Mouse (Mus musculus) left cerebral cortex, postnatal 14 days (tissue): ENCODE measurements around the gene Cpne4. TPM values are rescaled to one million over a fixed set of nuclear protein-coding genes. Genes with fewer than 3 reads are reported as not detected.

Experiments used
- DNase-seq, 2 experiments: peaks; one replicate each; pipeline ENCODE4 v3.0.0; 2021 to 2022; ENCODE audit warnings: low spot score in 2 of 2, mixed read lengths in 1 of 2
- intact Hi-C: fragments of 180-260 bp; cut with DNase I; formaldehyde crosslinking; loops from one replicate; pipeline ENCODE4 v1.15.1; 2025
- microRNA-seq, 2 experiments: library from miRNA; unstranded; fragments of <30 nt; microRNA quantifications; one replicate each; pipeline ENCODE4 v1.2.0; 2022
- total RNA-seq, 2 experiments: library from RNA; stranded (reverse); gene quantifications; 2 replicates each; pipeline ENCODE4 v1.2.3; 2021

Gene Cpne4
- total RNA-seq, 2 experiments from 2014 or later = 68.5 to 75.8 TPM

DNA sequence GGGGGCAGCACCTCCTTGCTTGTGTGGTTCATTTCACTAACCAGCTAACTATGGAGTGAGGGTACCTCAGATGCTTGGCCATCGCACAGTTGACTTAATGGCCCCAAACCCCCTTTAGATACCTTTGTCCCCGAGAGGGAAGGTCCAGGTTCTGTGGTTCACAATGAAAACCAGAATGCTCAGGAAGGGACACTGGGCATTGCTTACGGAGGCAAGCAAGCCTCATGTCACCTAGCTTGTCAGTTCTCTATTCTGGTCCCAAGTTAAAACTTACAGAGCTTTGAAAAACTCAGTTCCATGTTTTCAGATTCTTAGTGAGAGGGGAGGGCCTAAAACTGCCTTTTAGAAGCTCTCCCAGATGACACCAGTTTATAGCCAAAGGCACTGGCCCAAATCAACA, 533.2 kb downstream of the Cpne4 start:
- no peak for DNase-seq
- intact Hi-C loops = no loop called here

Small RNAs within 50 kb of the gene (microRNA-seq; reads per million reads assigned to microRNA genes)
- 0 reads per million in 2 experiments for gene Gm23391

Other genes with a start within 250 kb of the Cpne4 start
- under 1 TPM; 0.13 to 0.46 TPM for gene Acpp, start 209.5 kb upstream of the Cpne4 start, total RNA-seq